Mouse (Mus musculus): ENCODE results near the gene Bcl7c. TPM values are rescaled to one million over a fixed set of nuclear protein-coding genes. Genes with fewer than 3 reads are reported as not detected.
"Not testable (repeated sequence)": the region's sequence is repeated elsewhere in the genome, so short reads cannot be mapped to it uniquely, and the experiment has no call there.

Gene Bcl7c
- polyA plus RNA-seq, 1 experiment from 2014 or later: 34.1 TPM

- no peak for TF ChIP-seq EP300 (IDR thresholded peaks at IDR 0.05)
- TF ChIP-seq CTCF (IDR thresholded peaks at IDR 0.05): no peak
- H3K27me3 ChIP-seq (replicated peaks; ENCODE audit: insufficient read depth, low read length): no peaks in the 10 kb centered on the region
- H3K9ac ChIP-seq (replicated peaks; ENCODE audit: low read depth): no peak overlapping the region
- H3K9me3 ChIP-seq (ENCODE audit: low read length): no peaks in the 10 kb centered on the region
- WGBS: 42% methylated on average over 4 of the region's 4 CpGs
- DNase-seq (ENCODE audit: low spot score): peak; percentile 33
- no peak overlapping the region for H3K27ac ChIP-seq (ENCODE audit: low read length)
- no peaks in the 10 kb centered on the region for H3K4me1 ChIP-seq (ENCODE audit: insufficient read depth, low read depth, low read length)
- no peak for ATAC-seq
- no peak overlapping the region for H3K4me2 ChIP-seq (replicated peaks; ENCODE audit: low read depth, low read length)
- no peaks in the 10 kb centered on the region for H3K36me3 ChIP-seq (ENCODE audit: insufficient read depth, low read length)
- no peak overlapping the region for H3K4me3 ChIP-seq (ENCODE audit: low read depth, low read length)
Measured at GRCm38 (mm10) chr7:127648516-127649201, 60.1 kb downstream of the Bcl7c start.

DNA sequence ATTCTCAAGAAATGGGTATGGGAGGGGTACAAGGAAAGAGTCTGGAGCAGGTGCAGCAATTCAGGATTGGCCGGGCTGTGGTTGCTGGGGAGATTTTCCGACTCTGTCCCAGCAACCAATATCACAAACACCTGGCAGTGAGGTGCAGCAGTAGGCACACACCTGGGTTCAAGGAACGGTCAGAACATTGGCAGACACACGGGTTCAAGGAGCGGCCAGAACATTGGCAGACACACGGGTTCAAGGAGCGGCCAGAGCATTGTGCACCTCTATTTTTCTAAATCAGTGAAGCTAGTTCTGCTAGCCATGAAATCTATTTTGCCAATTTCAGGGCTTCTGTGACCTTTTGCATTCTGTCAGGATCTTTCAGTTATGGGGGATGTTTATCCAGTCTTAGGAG, 61.2 kb downstream of the Bcl7c start:
- not testable (repeated sequence) for H3K27me3 ChIP-seq (replicated peaks; ENCODE audit: insufficient read depth, low read length); DNase-seq (ENCODE audit: low spot score); H3K9ac ChIP-seq (replicated peaks; ENCODE audit: low read depth); H3K27ac ChIP-seq (ENCODE audit: low read length); H3K4me2 ChIP-seq (replicated peaks; ENCODE audit: low read depth, low read length); H3K9me3 ChIP-seq (ENCODE audit: low read length); H3K36me3 ChIP-seq (ENCODE audit: insufficient read depth, low read length); H3K4me3 ChIP-seq (ENCODE audit: low read depth, low read length); H3K4me1 ChIP-seq (ENCODE audit: insufficient read depth, low read depth, low read length); ATAC-seq
- 78% methylated on average over 7 of the region's 7 CpGs for WGBS

DNA sequence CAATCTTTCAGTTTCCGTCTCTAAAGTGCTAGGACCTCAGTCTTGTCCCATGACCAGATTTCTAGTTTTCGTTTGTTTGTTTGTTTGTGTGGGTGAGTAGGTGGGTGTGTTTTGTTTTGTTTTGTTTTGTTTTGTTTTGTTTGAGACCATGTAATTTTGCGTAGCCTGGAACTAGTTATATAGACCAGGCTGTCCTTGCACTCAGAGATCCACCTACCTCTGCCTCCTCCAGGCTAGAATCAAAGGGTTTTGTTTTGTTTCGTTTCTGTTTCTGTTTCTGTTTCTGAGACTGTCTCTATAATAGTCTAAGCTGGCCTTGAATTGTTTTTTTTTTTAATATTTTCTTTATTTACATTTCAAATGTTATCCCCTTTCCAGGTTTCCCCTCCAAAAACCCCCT, 62.4 kb downstream of the Bcl7c start:
- H3K27ac ChIP-seq (ENCODE audit: low read length): no peak overlapping the region
- H3K9ac ChIP-seq (replicated peaks; ENCODE audit: low read depth): no peak overlapping the region
- H3K36me3 ChIP-seq (ENCODE audit: insufficient read depth, low read length): no peaks in the 10 kb centered on the region
- no peak overlapping the region for H3K4me3 ChIP-seq (ENCODE audit: low read depth, low read length)
- no peaks in the 10 kb centered on the region for H3K27me3 ChIP-seq (replicated peaks; ENCODE audit: insufficient read depth, low read length)
- no peaks in the 10 kb centered on the region for H3K4me1 ChIP-seq (ENCODE audit: insufficient read depth, low read depth, low read length)
- TF ChIP-seq EP300 (IDR thresholded peaks at IDR 0.05): no peak
- no peak for TF ChIP-seq CTCF (IDR thresholded peaks at IDR 0.05)
- no peak for ATAC-seq
- H3K4me2 ChIP-seq (replicated peaks; ENCODE audit: low read depth, low read length): no peak overlapping the region
- no peaks in the 10 kb centered on the region for H3K9me3 ChIP-seq (ENCODE audit: low read length)
- 87% methylated on average over 4 of the region's 4 CpGs for WGBS
- no peak for DNase-seq (ENCODE audit: low spot score)

GRCm38 (mm10) chr7:127642254-127642653, 66.5 kb downstream of the Bcl7c start:
- Histone ChIP-seq H3K36me3 (ENCODE audit: insufficient read depth, low read length) (no peaks in the 10 kb centered on the region), H3K27me3 (replicated peaks; ENCODE audit: insufficient read depth, low read length) (no peaks in the 10 kb centered on the region), H3K4me2 (replicated peaks; ENCODE audit: low read depth, low read length) (no peak overlapping the region), H3K27ac (ENCODE audit: low read length) (no peak overlapping the region), H3K9me3 (ENCODE audit: low read length) (no peaks in the 10 kb centered on the region), H3K4me1 (ENCODE audit: insufficient read depth, low read depth, low read length) (peaks cover 3% of the 10 kb centered on the region; the same call in 1 of the 2 replicates), H3K4me3 (ENCODE audit: low read depth, low read length) (no peak overlapping the region), H3K9ac (replicated peaks; ENCODE audit: low read depth) (no peak overlapping the region)
- 46% methylated on average over 4 of the region's 4 CpGs for WGBS
- TF ChIP-seq EP300 (IDR thresholded peaks at IDR 0.05) (no peak), CTCF (IDR thresholded peaks at IDR 0.05) (no peak)
- no peak for ATAC-seq
- DNase-seq (ENCODE audit: low spot score): no peak

- Histone ChIP-seq H3K4me1 (ENCODE audit: insufficient read depth, low read depth, low read length) (peaks cover 10% of the 10 kb centered on the region; the same call in 1 of the 2 replicates), H3K27ac (ENCODE audit: low read length) (no peak overlapping the region), H3K4me3 (ENCODE audit: low read depth, low read length) (no peak overlapping the region), H3K9ac (replicated peaks; ENCODE audit: low read depth) (no peak overlapping the region), H3K4me2 (replicated peaks; ENCODE audit: low read depth, low read length) (no peak overlapping the region), H3K9me3 (ENCODE audit: low read length) (no peaks in the 10 kb centered on the region), H3K27me3 (replicated peaks; ENCODE audit: insufficient read depth, low read length) (no peaks in the 10 kb centered on the region), H3K36me3 (ENCODE audit: insufficient read depth, low read length) (no peaks in the 10 kb centered on the region)
- no peak for TF ChIP-seq EP300 (IDR thresholded peaks at IDR 0.05)
- TF ChIP-seq CTCF (IDR thresholded peaks at IDR 0.05): no peak
- ATAC-seq (no peak), DNase-seq (ENCODE audit: low spot score) (no peak)
- 16% methylated on average over 4 of the region's 4 CpGs for WGBS
Measured at GRCm38 (mm10) chr7:127641260-127641659, 67.5 kb downstream of the Bcl7c start.

DNA sequence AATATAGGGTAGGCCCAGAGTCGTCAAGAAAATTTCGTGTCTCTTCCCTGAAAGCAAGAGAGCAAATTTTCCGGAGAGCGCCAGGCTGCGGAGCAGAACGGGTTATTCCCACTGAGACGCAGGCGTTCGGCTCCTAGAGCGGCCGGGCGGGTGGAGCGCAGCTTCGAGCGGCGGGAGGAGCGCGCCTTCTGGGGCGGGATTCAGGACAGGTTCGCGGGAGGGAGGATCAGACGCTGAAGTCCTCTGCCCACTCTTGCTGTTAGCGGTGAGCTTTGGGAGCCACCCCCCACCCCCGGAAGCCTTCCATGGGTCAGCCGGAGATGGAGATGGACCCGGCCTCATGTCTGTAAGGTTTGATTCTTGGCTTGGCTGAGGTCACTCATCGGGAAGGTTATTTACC, 71.8 kb downstream of the Bcl7c start:
- ATAC-seq (peak; percentile 96), DNase-seq (ENCODE audit: low spot score) (peak; percentile 94)
- TF ChIP-seq EP300 (IDR thresholded peaks at IDR 0.05) (no peak), CTCF (IDR thresholded peaks at IDR 0.05) (no peak)
- H3K4me2 ChIP-seq (replicated peaks; ENCODE audit: low read depth, low read length): peak overlapping the region; percentile 76
- no peaks in the 10 kb centered on the region for H3K27me3 ChIP-seq (replicated peaks; ENCODE audit: insufficient read depth, low read length)
- H3K36me3 ChIP-seq (ENCODE audit: insufficient read depth, low read length): no peaks in the 10 kb centered on the region
- no peaks in the 10 kb centered on the region for H3K9me3 ChIP-seq (ENCODE audit: low read length)
- H3K4me3 ChIP-seq (ENCODE audit: low read depth, low read length): peak overlapping the region; percentile 45
- 2% methylated on average over 27 of the region's 27 CpGs for WGBS
- no peak overlapping the region for H3K27ac ChIP-seq (ENCODE audit: low read length)
- 0 out of 2 replicates have a peak overlapping the region, but pooled peaks have one; percentile 23 for H3K9ac ChIP-seq (replicated peaks; ENCODE audit: low read depth)
- H3K4me1 ChIP-seq (ENCODE audit: insufficient read depth, low read depth, low read length): peaks cover 10% of the 10 kb centered on the region; the same call in 1 of the 2 replicates
